Mouse (Mus musculus): ENCODE measurements around the gene Cryba1.
"Not testable (repeated sequence)": the region's sequence is repeated elsewhere in the genome, so short reads cannot be mapped to it uniquely, and the experiment has no call there.

Cryba1 gene

GRCm38 (mm10) chr11:77725183-77725582, at the start of gene Cryba1:
Cryba1 (minus strand) TSS chr11:77725283.
- no peak for DNase-seq

- no peak for DNase-seq
These were observed 47.0 kb upstream of the Cryba1 start for GRCm38 (mm10) chr11:77771879-77772713.

GRCm38 (mm10) chr11:77770346-77770745, 45.3 kb upstream of the Cryba1 start:
- no peak for DNase-seq

- no peak for DNase-seq
These were observed 44.4 kb upstream of the Cryba1 start for GRCm38 (mm10) chr11:77769496-77769895.

GRCm38 (mm10) chr11:77766351-77767001, 41.4 kb upstream of the Cryba1 start:
- DNase-seq: peak; percentile 75 to 78

- no peak for DNase-seq
These were observed 40.3 kb upstream of the Cryba1 start for GRCm38 (mm10) chr11:77765459-77765777.

GRCm38 (mm10) chr11:77764694-77765458, 39.8 kb upstream of the Cryba1 start:
- DNase-seq: peak; percentile 67 to 85

GRCm38 (mm10) chr11:77763673-77764340, 38.7 kb upstream of the Cryba1 start:
- DNase-seq: peak; percentile 69 to 85

GRCm38 (mm10) chr11:77762783-77763672, 37.9 kb upstream of the Cryba1 start, which contains the start of gene Myo18a:
Myo18a (plus strand) TSS chr11:77763246.
- DNase-seq: peak; percentile 91 to 92

GRCm38 (mm10) chr11:77760031-77760430, 34.9 kb upstream of the Cryba1 start:
- DNase-seq: no peak

- no peak for DNase-seq
These were observed 28.4 kb upstream of the Cryba1 start for GRCm38 (mm10) chr11:77753469-77753868.

GRCm38 (mm10) chr11:77752525-77752924, 27.4 kb upstream of the Cryba1 start:
- DNase-seq: no peak

- DNase-seq: no peak
These were observed 23.9 kb upstream of the Cryba1 start for GRCm38 (mm10) chr11:77748996-77749395.

GRCm38 (mm10) chr11:77747103-77747502, 22.0 kb upstream of the Cryba1 start:
- not testable (repeated sequence) for DNase-seq

GRCm38 (mm10) chr11:77746652-77747051, 21.6 kb upstream of the Cryba1 start:
- no peak for DNase-seq

GRCm38 (mm10) chr11:77743966-77744365, 18.9 kb upstream of the Cryba1 start:
- DNase-seq: peak; percentile 53 to 62

GRCm38 (mm10) chr11:77738555-77738954, 13.5 kb upstream of the Cryba1 start:
- DNase-seq: no peak

- DNase-seq: peak; percentile 71 to 86
These were observed 12.2 kb upstream of the Cryba1 start for GRCm38 (mm10) chr11:77737289-77737688.

GRCm38 (mm10) chr11:77728587-77728986, 3.5 kb upstream of the Cryba1 start:
- no peak for DNase-seq

GRCm38 (mm10) chr11:77724766-77725165, 317 bp downstream of the Cryba1 start:
- no peak for DNase-seq

- no peak for DNase-seq
These were observed 3.7 kb downstream of the Cryba1 start for GRCm38 (mm10) chr11:77721389-77721788.

GRCm38 (mm10) chr11:77719055-77719454, 6.0 kb downstream of the Cryba1 start:
- DNase-seq: no peak
